Mouse (Mus musculus): ENCODE measurements at regions not wholly inside any gene's neighbourhood (a gene's known extent, or its start where the extent isn't known, plus 50 kb on each side); places are given as distances from the start of the nearest gene placed in this dataset.

- TF ChIP-seq CTCF (IDR thresholded peaks at IDR 0.05; ENCODE audit: control insufficient read depth, insufficient read depth, insufficient read length): no peak
- no peak for TF ChIP-seq MYOD1 (IDR thresholded peaks at IDR 0.05; ENCODE audit: control insufficient read depth, insufficient read length, low read depth)
- TF ChIP-seq USF1 (IDR thresholded peaks at IDR 0.05; ENCODE audit: low read depth): no peak
- TF ChIP-seq FOSL1 (IDR thresholded peaks at IDR 0.05; ENCODE audit: insufficient read depth, low read length, poor library complexity, severe bottlenecking): no peak
These were observed 259.2 kb upstream of the Tmprss15 start for GRCm38 (mm10) chr16:79350127-79350526.

Data from C2C12 (cell line).